Mouse (Mus musculus): Measurements from ENCODE around the gene Inka1. TPM values are rescaled to one million over a fixed set of nuclear protein-coding genes. Genes with fewer than 3 reads are reported as not detected.

Gene Inka1
- total and polyA plus RNA-seq, 3 experiments: 25.2 to 30.2 (median 28.0) TPM

DNA sequence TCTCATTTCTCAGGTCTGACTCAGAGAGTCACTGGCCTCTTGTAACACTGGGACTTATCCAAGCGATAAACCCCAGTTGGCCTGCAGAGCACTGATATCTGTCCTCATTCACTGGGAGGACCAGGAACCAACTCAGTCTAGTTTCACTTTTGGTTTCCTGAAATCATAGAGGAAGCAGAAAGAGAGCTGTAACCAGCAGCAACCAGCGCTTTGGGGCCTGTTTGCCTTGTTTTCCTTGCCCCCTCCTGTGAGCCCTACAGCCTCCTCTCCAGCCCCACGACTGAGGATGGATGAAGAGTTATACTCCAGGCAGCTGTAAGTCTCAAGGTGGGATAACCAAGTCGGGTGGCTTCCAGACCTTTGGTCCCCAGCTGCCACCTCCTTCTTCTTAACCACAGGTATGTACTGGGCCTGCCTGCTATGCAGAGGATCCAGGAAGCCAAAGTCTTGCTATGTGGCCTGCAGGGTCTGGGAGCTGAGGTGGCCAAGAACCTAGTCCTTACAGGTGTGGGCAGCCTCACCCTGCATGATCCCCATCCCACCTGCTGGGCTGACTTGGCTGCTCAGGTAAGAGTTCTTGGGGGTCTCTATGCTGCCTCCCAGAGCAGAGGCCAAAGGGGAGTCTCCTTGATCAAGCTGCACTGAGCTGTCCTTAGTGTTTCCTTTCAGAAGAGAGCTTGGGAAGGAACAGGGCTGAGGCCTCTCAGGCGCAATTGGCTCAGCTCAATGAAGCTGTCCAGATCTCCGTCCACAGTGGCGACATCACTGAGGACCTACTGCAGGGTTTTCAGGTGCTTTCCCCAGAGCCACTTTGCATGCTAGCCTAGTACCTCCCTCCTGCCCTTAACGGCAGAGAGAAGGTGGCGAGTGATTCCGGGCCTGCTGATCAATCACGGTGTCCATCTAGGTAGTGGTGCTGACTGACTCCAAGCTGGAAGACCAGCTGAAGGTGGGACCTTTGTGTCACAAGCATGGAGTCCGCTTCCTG is 10.0 kb downstream of the Inka1 start, which contains the start of gene Uba7 (continued):
- TF ChIP-seq RAD21 (IDR thresholded peaks at IDR 0.05; ENCODE audit: low read depth, low read length): no peak; the same call in 1 of the 2 replicates
- TF ChIP-seq SMC3 (IDR thresholded peaks at IDR 0.05; ENCODE audit: low read depth, low read length): no peak
- no peak for TF ChIP-seq CHD1 (IDR thresholded peaks at IDR 0.05; ENCODE audit: low read depth, low read length)
- TF ChIP-seq POLR2AphosphoS2 (IDR thresholded peaks at IDR 0.05; ENCODE audit: low read depth, low read length): 0 out of 2 replicates have a peak, but pooled peaks have one; percentile 33
- no peak for TF ChIP-seq USF1 (IDR thresholded peaks at IDR 0.05; ENCODE audit: low read depth, low read length)
- TF ChIP-seq SIN3A (IDR thresholded peaks at IDR 0.05; ENCODE audit: low read length): peak; percentile 82
- no peak for TF ChIP-seq CHD2 (IDR thresholded peaks at IDR 0.05; ENCODE audit: low read length)
- no peak for TF ChIP-seq E2F4 (IDR thresholded peaks at IDR 0.05; ENCODE audit: insufficient replicate concordance, low read depth, low read length)
- no peak; the same call in 1 of the 2 replicates for TF ChIP-seq MAX (IDR thresholded peaks at IDR 0.05; ENCODE audit: low read length)
- TF ChIP-seq MAFK (IDR thresholded peaks at IDR 0.05; ENCODE audit: insufficient replicate concordance, low read length): no peak

DNA sequence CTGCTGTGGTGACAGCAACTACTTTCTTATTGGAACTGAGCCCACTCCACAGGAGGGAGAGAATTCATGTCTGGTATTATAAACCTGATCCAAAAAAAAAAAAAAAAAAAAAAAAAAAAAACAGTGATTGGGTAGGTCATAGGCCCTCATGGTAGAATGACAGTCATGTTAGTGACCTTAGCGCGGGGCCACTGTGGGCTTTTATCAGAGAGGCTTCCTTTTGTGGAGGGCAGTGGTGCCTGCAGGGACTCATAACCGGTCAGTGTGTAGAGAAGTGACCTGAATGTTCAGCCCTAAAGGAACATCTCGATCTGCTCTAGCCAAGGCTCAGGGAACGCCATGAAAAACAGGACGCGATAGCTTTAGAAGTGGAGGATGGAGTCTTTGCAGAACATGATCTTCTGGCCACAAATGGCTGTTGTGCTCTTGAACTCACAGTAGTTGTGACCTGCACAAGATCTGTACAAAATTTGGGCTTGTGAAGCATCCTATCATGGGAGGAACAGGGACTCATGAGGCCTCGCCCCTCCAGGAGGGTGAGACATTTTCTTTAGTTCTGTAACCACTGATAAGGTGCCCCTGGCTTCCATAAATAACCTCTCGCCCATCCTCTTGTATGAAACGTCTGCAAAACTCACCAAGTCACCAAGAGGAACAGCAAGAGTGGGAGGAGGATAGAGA is 11.0 kb downstream of the Inka1 start:
- Histone ChIP-seq H3K9ac (ENCODE audit: insufficient read depth, low read depth) (peak overlapping the region; percentile 91), H3K27ac (ENCODE audit: insufficient read depth, low read depth) (peak overlapping the region; percentile 79), H3K27me3 (replicated peaks) (no peaks in the 10 kb centered on the region), H3K4me2 (ENCODE audit: insufficient read depth, low read depth, poor library complexity, severe bottlenecking) (peak overlapping the region; percentile 51), H3K4me1 (ENCODE audit: control insufficient read depth in 1 of 2, insufficient read depth in 2 of 2) (peaks cover 9 to 34% of the 10 kb centered on the region in 2 experiments), H3K9me3 (replicated peaks; ENCODE audit: low read length) (no peaks in the 10 kb centered on the region), H3K79me2 (replicated peaks; ENCODE audit: control insufficient read depth, extremely low read depth, insufficient read depth, poor library complexity, severe bottlenecking) (no peaks in the 10 kb centered on the region), H3K36me3 (replicated peaks in 1 of 2; ENCODE audit: control insufficient read depth in 1 of 2, insufficient read depth in 1 of 2, low read length in 1 of 2) (peaks cover 47 to 70% of the 10 kb centered on the region in 2 experiments), H3K4me3 (replicated peaks in 1 of 3; ENCODE audit: low read depth in 2 of 3, low read length in 2 of 3, poor library complexity in 1 of 3) (peak overlapping the region in 2 of 3 experiments; percentile 64 to 72)
- no peak for DNase-seq (ENCODE audit: extremely low read depth)
- TF ChIP-seq USF2 (conservative IDR thresholded peaks at IDR 0.05; ENCODE audit: low read depth, low read length): no peak
- TF ChIP-seq SIN3A (IDR thresholded peaks at IDR 0.05; ENCODE audit: low read length): no peak
- peak; percentile 67 for TF ChIP-seq ZNF384 (IDR thresholded peaks at IDR 0.05; ENCODE audit: low read depth, low read length)
- dilution Hi-C loops (cut with MboI; ENCODE audit: extremely low pct_ligation_motif_present, extremely low pct_unique_long_range_greater_than_20kb, low sequenced_read_pairs) (no loop called here), in situ Hi-C loops (cut with MboI; ENCODE audit: low pct_ligation_motif_present, low pct_unique_long_range_greater_than_20kb, low sequenced_read_pairs) (no loop called here)

DNA sequence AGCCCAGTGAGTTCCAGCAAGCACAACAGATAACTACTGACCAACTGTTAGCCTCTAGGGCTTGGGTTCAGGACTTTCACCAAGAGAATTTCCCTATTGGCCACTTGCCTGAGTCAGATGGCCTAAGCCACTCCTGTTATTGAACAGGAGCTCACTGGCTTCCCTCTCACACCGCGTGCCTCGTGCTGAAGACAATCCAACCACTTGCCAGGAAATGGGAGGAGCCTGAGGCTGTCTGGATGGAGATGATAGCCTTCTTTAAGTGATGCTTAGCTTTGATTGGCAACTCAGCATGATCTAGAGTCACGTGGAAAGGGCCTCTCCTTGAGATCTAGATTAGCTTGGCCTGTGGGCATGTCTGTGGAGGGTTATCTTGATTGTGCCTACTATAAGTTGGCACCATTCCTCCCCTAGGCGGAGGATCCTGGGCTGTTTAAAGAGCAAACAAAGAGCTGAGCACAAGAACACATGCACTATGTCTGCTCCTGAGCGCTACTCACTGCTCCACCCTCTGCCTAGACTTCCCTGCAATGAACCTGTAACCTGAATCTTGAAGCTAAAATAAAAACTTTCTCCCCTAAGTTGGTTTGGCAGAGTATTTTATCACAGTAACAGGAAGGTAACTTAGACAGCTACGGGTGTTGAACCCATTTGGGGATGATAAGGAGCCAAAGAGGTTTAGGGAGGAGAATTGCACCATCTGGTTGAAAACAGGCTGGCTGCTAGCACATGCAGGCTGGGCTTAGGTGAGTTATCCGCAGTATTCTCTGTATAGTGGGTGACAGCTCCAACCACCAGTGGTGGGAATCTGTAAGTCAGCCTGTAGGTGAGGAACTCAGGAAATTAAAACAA is 13.8 kb downstream of the Inka1 start:
- TF ChIP-seq MAFK (IDR thresholded peaks at IDR 0.05; ENCODE audit: insufficient replicate concordance, low read length): no peak
- TF ChIP-seq ZMIZ1 (IDR thresholded peaks at IDR 0.05; ENCODE audit: low read depth, low read length): no peak
- no peak for TF ChIP-seq ZNF384 (IDR thresholded peaks at IDR 0.05; ENCODE audit: low read depth, low read length)
- no peak for TF ChIP-seq NRF1 (IDR thresholded peaks at IDR 0.05; ENCODE audit: low read depth, low read length)
- TF ChIP-seq SIN3A (IDR thresholded peaks at IDR 0.05; ENCODE audit: low read length): no peak
- TF ChIP-seq USF2 (conservative IDR thresholded peaks at IDR 0.05; ENCODE audit: low read depth, low read length): no peak
- no peak for TF ChIP-seq GABPA (IDR thresholded peaks at IDR 0.05; ENCODE audit: insufficient replicate concordance, low read depth, low read length)
- no peak for TF ChIP-seq SMC3 (IDR thresholded peaks at IDR 0.05; ENCODE audit: low read depth, low read length)
- no peak for TF ChIP-seq TBP (conservative IDR thresholded peaks at IDR 0.05; ENCODE audit: low read depth, low read length)
- no peak for TF ChIP-seq POLR2AphosphoS2 (IDR thresholded peaks at IDR 0.05; ENCODE audit: low read depth, low read length)
- TF ChIP-seq JUN (IDR thresholded peaks at IDR 0.05; ENCODE audit: insufficient read depth, low read depth, low read length): no peak
- TF ChIP-seq CHD1 (IDR thresholded peaks at IDR 0.05; ENCODE audit: low read depth, low read length): no peak
- TF ChIP-seq UBTF (IDR thresholded peaks at IDR 0.05; ENCODE audit: low read depth, low read length): no peak
- TF ChIP-seq MAX (IDR thresholded peaks at IDR 0.05; ENCODE audit: low read length): no peak
- no peak for TF ChIP-seq ETS1 (conservative IDR thresholded peaks at IDR 0.05; ENCODE audit: low read depth, low read length)
- TF ChIP-seq PAX5 (IDR thresholded peaks at IDR 0.05; ENCODE audit: low read length): no peak
- TF ChIP-seq MXI1 (IDR thresholded peaks at IDR 0.05; ENCODE audit: low read depth, low read length): no peak
- dilution Hi-C loops (cut with MboI; ENCODE audit: extremely low pct_ligation_motif_present, extremely low pct_unique_long_range_greater_than_20kb, low sequenced_read_pairs) (no loop called here), in situ Hi-C loops (cut with MboI; ENCODE audit: low pct_ligation_motif_present, low pct_unique_long_range_greater_than_20kb, low sequenced_read_pairs) (no loop called here)
- Histone ChIP-seq H3K27me3 (replicated peaks) (no peaks in the 10 kb centered on the region), H3K36me3 (replicated peaks in 1 of 2; ENCODE audit: control insufficient read depth in 1 of 2, insufficient read depth in 1 of 2, low read length in 1 of 2) (peaks cover 38 to 68% of the 10 kb centered on the region in 2 experiments), H3K27ac (ENCODE audit: insufficient read depth, low read depth) (no peak overlapping the region), H3K4me3 (replicated peaks in 1 of 3; ENCODE audit: low read depth in 2 of 3, low read length in 2 of 3, poor library complexity in 1 of 3) (no peak overlapping the region), H3K4me2 (ENCODE audit: insufficient read depth, low read depth, poor library complexity, severe bottlenecking) (no peak overlapping the region), H3K4me1 (ENCODE audit: control insufficient read depth in 1 of 2, insufficient read depth in 2 of 2) (peaks cover 8 to 20% of the 10 kb centered on the region in 2 experiments), H3K9me3 (replicated peaks; ENCODE audit: low read length) (no peaks in the 10 kb centered on the region), H3K9ac (ENCODE audit: insufficient read depth, low read depth) (no peak overlapping the region), H3K79me2 (replicated peaks; ENCODE audit: control insufficient read depth, extremely low read depth, insufficient read depth, poor library complexity, severe bottlenecking) (no peaks in the 10 kb centered on the region)
- no peak for DNase-seq (ENCODE audit: extremely low read depth)

All from CH12.LX (cell line).